Mouse (Mus musculus): ENCODE measurements around the gene Ube2b. TPM values are rescaled to one million over a fixed set of nuclear protein-coding genes. Genes with fewer than 3 reads are reported as not detected.

Ube2b gene
- polyA plus RNA-seq, 1 experiment from 2014 or later: 127 TPM

DNA sequence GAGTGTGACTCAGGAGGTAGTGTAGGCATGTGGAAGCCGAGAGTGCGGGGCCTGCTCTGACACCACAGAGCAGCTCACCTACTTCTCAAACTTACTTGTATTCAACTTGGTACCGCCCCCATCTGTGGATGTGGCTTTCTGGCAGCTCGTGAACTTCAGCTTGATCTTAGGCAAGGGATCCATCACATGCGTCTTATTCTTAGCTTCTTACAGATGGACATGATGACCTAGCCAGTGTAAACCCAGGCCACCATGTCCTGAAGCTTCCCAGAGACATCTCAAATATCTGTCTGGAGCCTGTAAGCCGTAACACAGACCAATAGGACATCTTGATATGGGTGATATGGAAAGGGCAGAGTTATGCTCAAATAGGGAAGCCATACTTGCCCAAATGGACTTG lies 28.9 kb downstream of the Ube2b start:
- H3K27me3 ChIP-seq (ENCODE audit: insufficient read depth, low read length): no peaks in the 10 kb centered on the region
- H3K27ac ChIP-seq (ENCODE audit: low read depth): no peak overlapping the region
- 85% methylated on average over 6 of the region's 6 CpGs for WGBS (ENCODE audit: insufficient replicate concordance)
- H3K9me3 ChIP-seq (ENCODE audit: low read length): no peaks in the 10 kb centered on the region
- peaks cover 50% of the 10 kb centered on the region for H3K36me3 ChIP-seq (replicated peaks; ENCODE audit: insufficient read depth, low read length)
- no peak for ATAC-seq
- TF ChIP-seq EP300 (IDR thresholded peaks at IDR 0.05; ENCODE audit: low read depth) (no peak), CTCF (IDR thresholded peaks at IDR 0.05; ENCODE audit: low read depth) (no peak)
- no peak overlapping the region for H3K9ac ChIP-seq (replicated peaks)
- no peak overlapping the region for H3K4me3 ChIP-seq (ENCODE audit: low read depth, low read length)
- no peak overlapping the region for H3K4me2 ChIP-seq (ENCODE audit: low read depth, low read length)
- peaks cover 9% of the 10 kb centered on the region for H3K4me1 ChIP-seq (ENCODE audit: insufficient read depth)
- no peak for DNase-seq

- Histone ChIP-seq H3K4me2 (ENCODE audit: low read depth, low read length) (no peak overlapping the region), H3K4me3 (ENCODE audit: low read depth, low read length) (no peak overlapping the region), H3K9ac (replicated peaks) (no peak overlapping the region), H3K36me3 (replicated peaks; ENCODE audit: insufficient read depth, low read length) (peaks cover 39% of the 10 kb centered on the region), H3K9me3 (ENCODE audit: low read length) (no peaks in the 10 kb centered on the region), H3K27ac (ENCODE audit: low read depth) (no peak overlapping the region), H3K4me1 (ENCODE audit: insufficient read depth) (peaks cover 9% of the 10 kb centered on the region), H3K27me3 (ENCODE audit: insufficient read depth, low read length) (no peaks in the 10 kb centered on the region)
- DNase-seq: no peak
- TF ChIP-seq EP300 (IDR thresholded peaks at IDR 0.05; ENCODE audit: low read depth) (no peak), CTCF (IDR thresholded peaks at IDR 0.05; ENCODE audit: low read depth) (no peak)
- 90% methylated on average over 2 of the region's 2 CpGs for WGBS (ENCODE audit: insufficient replicate concordance)
- no peak for ATAC-seq
These were observed 31.1 kb downstream of the Ube2b start for GRCm38 (mm10) chr11:51969511-51969910.

GRCm38 (mm10) chr11:51968896-51969295 lies 31.7 kb downstream of the Ube2b start:
- H3K4me3 ChIP-seq (ENCODE audit: low read depth, low read length): no peak overlapping the region
- 78% methylated on average over 9 of the region's 9 CpGs for WGBS (ENCODE audit: insufficient replicate concordance)
- no peak for TF ChIP-seq EP300 (IDR thresholded peaks at IDR 0.05; ENCODE audit: low read depth)
- no peak for TF ChIP-seq CTCF (IDR thresholded peaks at IDR 0.05; ENCODE audit: low read depth)
- no peaks in the 10 kb centered on the region for H3K9me3 ChIP-seq (ENCODE audit: low read length)
- H3K36me3 ChIP-seq (replicated peaks; ENCODE audit: insufficient read depth, low read length): peaks cover 32% of the 10 kb centered on the region
- no peak overlapping the region for H3K9ac ChIP-seq (replicated peaks)
- ATAC-seq (no peak), DNase-seq (no peak)
- peaks cover 9% of the 10 kb centered on the region for H3K4me1 ChIP-seq (ENCODE audit: insufficient read depth)
- peak overlapping the region; percentile 92; the same call in 1 of the 2 replicates for H3K4me2 ChIP-seq (ENCODE audit: low read depth, low read length)
- H3K27me3 ChIP-seq (ENCODE audit: insufficient read depth, low read length): no peaks in the 10 kb centered on the region
- no peak overlapping the region for H3K27ac ChIP-seq (ENCODE audit: low read depth)

DNA sequence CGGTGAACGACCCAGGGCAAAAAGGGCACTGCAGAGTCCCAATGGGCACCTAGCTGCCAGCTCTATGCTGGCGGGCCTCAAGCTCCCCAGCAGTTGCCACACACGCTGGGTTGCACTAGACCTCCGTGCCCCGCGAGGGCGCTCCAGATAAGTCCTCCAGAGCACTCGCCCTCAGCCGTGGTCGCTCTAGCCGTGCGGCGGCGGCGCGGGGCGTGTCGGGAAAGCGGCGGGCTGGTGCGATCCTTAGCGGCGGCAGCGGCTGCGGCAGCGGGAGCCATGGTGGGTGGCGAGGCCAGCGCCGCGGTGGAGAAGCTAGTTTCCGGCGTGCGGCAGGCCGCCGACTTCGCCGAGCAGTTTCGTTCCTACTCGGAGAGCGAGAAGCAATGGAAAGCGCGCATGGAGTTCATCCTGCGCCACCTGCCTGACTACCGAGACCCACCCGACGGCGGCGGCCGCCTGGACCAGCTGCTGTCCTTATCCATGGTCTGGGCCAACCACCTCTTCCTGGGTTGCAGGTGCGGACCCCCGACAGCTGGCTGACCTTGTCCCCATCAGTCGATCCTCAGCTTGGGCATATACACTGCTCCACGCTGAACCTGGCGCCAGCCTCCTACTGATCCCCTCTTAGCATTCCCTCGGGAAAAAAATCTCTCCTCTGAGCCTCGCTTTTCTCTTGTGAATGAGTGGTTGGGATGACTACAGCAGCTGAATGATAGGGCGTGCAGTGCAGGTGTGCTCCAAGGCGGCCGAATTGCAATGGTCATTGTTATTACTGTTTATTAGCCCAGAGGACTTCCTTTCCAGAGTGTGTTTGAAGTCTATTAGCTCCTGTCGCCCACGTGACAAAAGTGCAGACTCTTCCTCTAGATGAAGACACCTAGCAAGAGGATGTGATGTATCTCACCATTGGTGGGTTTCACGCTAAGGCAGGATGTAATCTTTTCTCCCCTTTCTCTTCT lies 32.8 kb downstream of the Ube2b start, which contains the start of gene Cdkn2aipnl:
Cdkn2aipnl (plus strand) TSS at position 219 of the 959 bp plus-strand sequence.
- ATAC-seq (peak; percentile 99), DNase-seq (peak; percentile 99)
- no peak for TF ChIP-seq EP300 (IDR thresholded peaks at IDR 0.05; ENCODE audit: low read depth)
- TF ChIP-seq CTCF (IDR thresholded peaks at IDR 0.05; ENCODE audit: low read depth): peak; percentile 96
- H3K27ac ChIP-seq (ENCODE audit: low read depth): peak within 1 kb of the TSS; percentile 45
- peaks cover 9% of the 10 kb centered on the region for H3K4me1 ChIP-seq (ENCODE audit: insufficient read depth)
- no peaks in the 10 kb centered on the region for H3K27me3 ChIP-seq (ENCODE audit: insufficient read depth, low read length)
- WGBS (ENCODE audit: insufficient replicate concordance): under 1% methylated on average over 58 of the region's 63 CpGs
- peak within 1 kb of the TSS; percentile 69 for H3K9ac ChIP-seq (replicated peaks)
- H3K36me3 ChIP-seq (replicated peaks; ENCODE audit: insufficient read depth, low read length): peaks cover 24% of the 10 kb centered on the region
- peak within 1 kb of the TSS; percentile 92 for H3K4me2 ChIP-seq (ENCODE audit: low read depth, low read length)
- H3K4me3 ChIP-seq (ENCODE audit: low read depth, low read length): peak within 1 kb of the TSS; percentile 68
- H3K9me3 ChIP-seq (ENCODE audit: low read length): no peaks in the 10 kb centered on the region

DNA sequence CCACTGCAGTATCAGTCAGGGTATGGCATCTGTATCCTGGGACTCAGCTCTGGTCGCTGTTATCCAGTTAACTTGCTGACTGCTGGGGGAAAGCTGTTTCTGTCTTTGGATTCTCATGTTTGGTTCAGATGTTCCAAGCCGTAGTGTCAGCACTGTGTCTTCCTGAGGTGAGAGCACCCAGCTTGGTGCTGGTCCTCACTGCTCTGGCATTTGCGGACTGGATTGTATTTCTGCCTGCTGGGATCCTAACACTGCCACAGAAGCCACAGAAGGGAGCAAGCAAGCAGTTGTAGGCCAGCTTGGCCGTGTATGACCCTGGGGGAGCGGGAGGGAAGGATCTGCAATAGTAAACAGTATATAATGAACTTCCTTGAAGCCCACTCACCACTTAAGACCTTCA lies 33.9 kb downstream of the Ube2b start:
- ATAC-seq (no peak), DNase-seq (no peak)
- peaks cover 9% of the 10 kb centered on the region for H3K4me1 ChIP-seq (ENCODE audit: insufficient read depth)
- peaks cover 14% of the 10 kb centered on the region for H3K36me3 ChIP-seq (replicated peaks; ENCODE audit: insufficient read depth, low read length)
- H3K9ac ChIP-seq (replicated peaks): no peak overlapping the region
- no peak overlapping the region for H3K4me2 ChIP-seq (ENCODE audit: low read depth, low read length)
- no peaks in the 10 kb centered on the region for H3K27me3 ChIP-seq (ENCODE audit: insufficient read depth, low read length)
- no peak for TF ChIP-seq CTCF (IDR thresholded peaks at IDR 0.05; ENCODE audit: low read depth)
- no peak for TF ChIP-seq EP300 (IDR thresholded peaks at IDR 0.05; ENCODE audit: low read depth)
- 78% methylated on average over 5 of the region's 5 CpGs for WGBS (ENCODE audit: insufficient replicate concordance)
- no peak overlapping the region for H3K27ac ChIP-seq (ENCODE audit: low read depth)
- no peaks in the 10 kb centered on the region for H3K9me3 ChIP-seq (ENCODE audit: low read length)
- no peak overlapping the region for H3K4me3 ChIP-seq (ENCODE audit: low read depth, low read length)

DNA sequence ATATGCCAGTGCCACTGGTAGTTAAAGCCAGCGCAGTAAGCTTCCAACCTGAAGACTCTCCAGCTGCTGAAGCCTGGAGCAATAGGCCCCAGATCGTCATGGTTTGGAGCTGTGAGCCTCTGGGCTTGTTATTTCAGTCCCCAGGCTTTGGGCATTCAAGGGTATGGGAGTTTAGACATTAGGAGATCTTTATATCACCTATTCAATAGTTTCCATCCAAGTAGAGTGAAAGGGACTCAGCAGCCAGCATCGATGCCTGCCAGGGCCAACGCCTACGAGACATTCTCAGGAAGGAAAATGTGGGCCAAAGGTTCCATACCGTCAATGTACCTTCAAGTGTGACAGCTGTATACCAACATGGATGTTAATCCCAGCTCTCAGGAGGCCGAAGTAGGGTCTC lies 38.3 kb downstream of the Ube2b start:
- DNase-seq (no peak), ATAC-seq (no peak)
- no peaks in the 10 kb centered on the region for H3K27me3 ChIP-seq (ENCODE audit: insufficient read depth, low read length)
- H3K9me3 ChIP-seq (ENCODE audit: low read length): no peaks in the 10 kb centered on the region
- no peaks in the 10 kb centered on the region for H3K4me1 ChIP-seq (ENCODE audit: insufficient read depth)
- no peaks in the 10 kb centered on the region for H3K36me3 ChIP-seq (replicated peaks; ENCODE audit: insufficient read depth, low read length)
- 82% methylated on average over 7 of the region's 7 CpGs for WGBS (ENCODE audit: insufficient replicate concordance)
- no peak for TF ChIP-seq CTCF (IDR thresholded peaks at IDR 0.05; ENCODE audit: low read depth)
- no peak for TF ChIP-seq EP300 (IDR thresholded peaks at IDR 0.05; ENCODE audit: low read depth)
- H3K9ac ChIP-seq (replicated peaks): no peak overlapping the region
- H3K27ac ChIP-seq (ENCODE audit: low read depth): no peak overlapping the region
- no peak overlapping the region for H3K4me3 ChIP-seq (ENCODE audit: low read depth, low read length)
- H3K4me2 ChIP-seq (ENCODE audit: low read depth, low read length): no peak overlapping the region
